Mouse (Mus musculus) hindbrain, embryonic 11.5 days (tissue): Measurements from ENCODE around the gene Mest. TPM values are rescaled to one million over a fixed set of nuclear protein-coding genes. Genes with fewer than 3 reads are reported as not detected.

Experiments used
- ATAC-seq: fragments of 200-750 bp; cut with Nextera tagmentation; 2 replicates; pipeline ENCODE4 v1.8.0; 2017; ENCODE audit warnings: mild to moderate bottlenecking, moderate TSS enrichment, moderate library complexity; ENCODE audit not compliant: low FRiP score
- DNase-seq: peaks from one replicate; pipeline ENCODE4 v3.0.0-alpha.2; 2015; ENCODE audit warnings: low spot score
- H3K27ac ChIP-seq: fragments of 300-500 bp; sonication (generic); 2 replicates; pipeline ENCODE4 v1.5.1; 2014; ENCODE audit warnings: mild to moderate bottlenecking, low read depth, low read length
- H3K27me3 ChIP-seq: fragments of 300-500 bp; sonication (generic); 2 replicates; pipeline ENCODE4 v1.6.1; 2014; ENCODE audit warnings: mild to moderate bottlenecking, low read length, moderate library complexity, mixed read lengths; ENCODE audit not compliant: control insufficient read depth, insufficient read depth
- H3K36me3 ChIP-seq: fragments of 300-500 bp; sonication (generic); 2 replicates; pipeline ENCODE4 v1.6.1; 2014; ENCODE audit warnings: mild to moderate bottlenecking, low read length, moderate library complexity, mixed read lengths; ENCODE audit not compliant: control insufficient read depth, insufficient read depth
- H3K4me1 ChIP-seq: fragments of 300-500 bp; sonication (generic); replicated peaks from 2 replicates; pipeline ENCODE4 v1.6.1; 2014; ENCODE audit warnings: low read length, mixed read lengths; ENCODE audit not compliant: control insufficient read depth, insufficient read depth
- H3K4me2 ChIP-seq: fragments of 300-500 bp; sonication (generic); replicated peaks from 2 replicates; pipeline ENCODE4 v1.6.1; 2014; ENCODE audit warnings: mild to moderate bottlenecking, low read depth, low read length
- H3K4me3 ChIP-seq: fragments of 300-500 bp; sonication (generic); 2 replicates; pipeline ENCODE4 v1.5.1; 2014; ENCODE audit warnings: low read depth, low read length
- H3K9ac ChIP-seq: fragments of 300-500 bp; sonication (generic); 2 replicates; pipeline ENCODE4 v1.6.1; 2014; ENCODE audit warnings: low read depth, low read length
- H3K9me3 ChIP-seq: fragments of 300-500 bp; sonication (generic); 2 replicates; pipeline ENCODE4 v1.6.1; 2016; ENCODE audit warnings: low read length; ENCODE audit not compliant: control insufficient read depth
- WGBS: fragments of 180-500 bp; shearing (Covaris S2); extraction: QIAGEN DNeasy Blood & Tissue Kit; methylation state at CpG from one replicate; pipeline ENCODE4 v1.1.7; 2014; 5-methylcytosine and 5-hydroxymethylcytosine counted together
- polyA plus RNA-seq: library from polyadenylated mRNA; unstranded; fragments of >200 nt; fragmentation: Nextera tagmentation; extraction: Ambion mirVana; gene quantifications from 2 replicates; pipeline ENCODE4 v1.2.1, GENCODE M21; 2014

The Mest gene
- polyA plus RNA-seq, 1 experiment from 2014 or later = 1,227 TPM

- Histone ChIP-seq H3K27me3 (no peaks in the 10 kb centered on the region), H3K27ac (no peak overlapping the region), H3K36me3 (no peaks in the 10 kb centered on the region; the same call in 1 of the 2 replicates), H3K9me3 (0 out of 2 replicates have a peak, but pooled peaks cover 3% of the 10 kb centered on the region), H3K4me3 (peak overlapping the region; percentile 61), H3K4me1 (no peaks in the 10 kb centered on the region), H3K4me2 (peak overlapping the region; percentile 36), H3K9ac (peak overlapping the region; percentile 52; the same call in 1 of the 2 replicates)
- ATAC-seq (no peak), DNase-seq (peak; percentile 54)
- 56% methylated on average over 10 of the region's 10 CpGs for WGBS
Measured at GRCm38 (mm10) chr6:30739177-30739747, 15.9 kb downstream of the Mest start.

DNA sequence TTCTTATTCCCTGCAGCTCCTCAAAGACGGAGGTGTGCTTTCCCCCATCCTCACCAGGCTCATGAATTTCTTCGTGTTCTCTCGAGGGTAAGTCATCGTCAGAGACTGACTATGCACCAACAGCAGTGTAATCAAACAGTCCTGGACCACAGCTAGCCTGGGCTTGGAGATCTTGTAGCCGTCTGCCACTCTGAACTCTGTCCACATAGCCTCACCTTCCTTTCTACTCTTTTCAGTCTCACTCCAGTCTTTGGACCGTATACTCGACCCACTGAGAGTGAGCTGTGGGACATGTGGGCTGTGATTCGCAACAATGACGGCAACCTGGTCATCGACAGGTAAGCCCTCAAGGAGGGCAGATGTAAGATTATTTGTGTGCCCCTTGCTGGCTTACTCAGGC lies 21.5 kb downstream of the Mest start:
- no peak for ATAC-seq
- peaks cover 3% of the 10 kb centered on the region; the same call in 1 of the 2 replicates for H3K36me3 ChIP-seq
- 86% methylated on average over 10 of the region's 10 CpGs for WGBS

GRCm38 (mm10) chr6:30745591-30745990 lies 22.2 kb downstream of the Mest start:
- no peak for DNase-seq
- Histone ChIP-seq H3K36me3 (peaks cover 3% of the 10 kb centered on the region; the same call in 1 of the 2 replicates), H3K4me1 (no peaks in the 10 kb centered on the region), H3K9ac (no peak overlapping the region), H3K9me3 (no peaks in the 10 kb centered on the region), H3K4me3 (no peak overlapping the region), H3K27ac (no peak overlapping the region), H3K4me2 (no peak overlapping the region), H3K27me3 (no peaks in the 10 kb centered on the region)
- ATAC-seq = no peak
- 82% methylated on average over 7 of the region's 7 CpGs for WGBS

More for the DNA sequence above, 21.5 kb downstream of the Mest start:
- no peak overlapping the region for H3K27ac ChIP-seq
- H3K4me1 ChIP-seq = no peaks in the 10 kb centered on the region
- H3K27me3 ChIP-seq = no peaks in the 10 kb centered on the region
- no peaks in the 10 kb centered on the region for H3K9me3 ChIP-seq
- no peak overlapping the region for H3K4me3 ChIP-seq
- H3K9ac ChIP-seq = no peak overlapping the region
- no peak for DNase-seq
- H3K4me2 ChIP-seq = no peak overlapping the region

- peaks cover 3% of the 10 kb centered on the region; the same call in 1 of the 2 replicates for H3K36me3 ChIP-seq
- WGBS = 83% methylated on average over 7 of the region's 7 CpGs
- H3K4me3 ChIP-seq = no peak overlapping the region
- no peak overlapping the region for H3K27ac ChIP-seq
- no peak overlapping the region for H3K9ac ChIP-seq
- H3K27me3 ChIP-seq = no peaks in the 10 kb centered on the region
- H3K9me3 ChIP-seq = no peaks in the 10 kb centered on the region
- no peak overlapping the region for H3K4me2 ChIP-seq
- no peaks in the 10 kb centered on the region for H3K4me1 ChIP-seq
- no peak for ATAC-seq
- no peak for DNase-seq
Measured at GRCm38 (mm10) chr6:30747631-30748357, 24.4 kb downstream of the Mest start.

DNA sequence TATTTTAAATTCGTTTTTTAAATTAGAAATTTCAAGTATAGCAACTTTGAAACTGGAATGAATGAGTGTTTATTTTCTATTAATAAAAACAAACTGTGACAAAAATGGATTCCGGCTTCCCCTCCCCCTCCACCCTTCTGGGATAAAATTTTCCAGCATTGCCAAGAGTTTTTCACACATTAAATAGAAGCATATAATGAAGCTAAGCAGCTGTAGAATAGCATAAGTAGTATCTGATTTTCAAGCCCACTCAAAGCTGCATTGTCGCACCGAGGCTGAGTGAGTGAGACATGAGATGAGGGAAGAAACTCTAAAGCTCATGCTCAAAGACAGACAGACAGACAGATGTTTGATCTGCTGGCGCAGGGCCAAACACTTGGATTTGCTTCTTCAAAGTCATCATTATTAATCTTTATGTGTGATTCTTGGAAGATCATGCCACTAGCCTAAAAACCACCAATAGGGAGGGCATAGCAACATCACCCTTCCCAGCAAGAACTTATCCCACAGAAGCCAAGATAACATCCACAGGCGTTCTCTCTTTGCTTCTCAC lies 25.1 kb downstream of the Mest start:
- WGBS = 83% methylated on average over 6 of the region's 6 CpGs
- H3K9ac ChIP-seq = no peak overlapping the region
- peaks cover 3% of the 10 kb centered on the region; the same call in 1 of the 2 replicates for H3K36me3 ChIP-seq
- no peaks in the 10 kb centered on the region for H3K9me3 ChIP-seq
- H3K27me3 ChIP-seq = no peaks in the 10 kb centered on the region
- DNase-seq (no peak), ATAC-seq (no peak)
- H3K27ac ChIP-seq = no peak overlapping the region
- H3K4me3 ChIP-seq = no peak overlapping the region
- H3K4me2 ChIP-seq = no peak overlapping the region
- no peaks in the 10 kb centered on the region for H3K4me1 ChIP-seq

DNA sequence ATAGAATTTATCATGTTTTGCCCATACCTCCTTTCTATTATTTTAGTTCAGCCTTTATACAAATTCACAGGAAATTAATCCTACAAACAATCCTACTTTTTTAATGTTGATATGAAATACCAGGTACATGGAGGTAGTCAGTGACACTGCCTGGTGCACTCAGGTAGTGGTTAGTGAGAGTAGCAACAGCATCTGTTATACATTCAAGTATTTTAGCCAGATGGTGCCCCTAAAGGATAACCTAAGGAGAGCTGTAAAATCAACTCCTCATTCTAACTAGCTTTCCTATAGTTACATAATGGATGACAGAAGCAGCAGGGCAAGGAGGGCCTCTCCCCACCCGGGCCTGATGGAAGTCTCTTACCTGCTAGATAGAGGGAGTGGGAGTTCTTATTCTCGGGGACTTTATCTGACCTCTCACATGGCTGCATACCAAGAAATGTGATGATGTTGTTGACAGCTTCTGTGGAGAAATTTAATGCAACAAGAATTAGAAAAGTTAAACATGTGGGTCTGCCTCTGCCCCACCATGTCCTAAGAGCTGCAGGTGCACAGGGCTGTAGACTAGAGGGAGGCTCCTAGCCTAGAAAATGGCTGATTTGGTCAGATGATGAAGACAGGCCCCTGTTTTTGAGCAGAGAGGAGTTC lies 25.8 kb downstream of the Mest start:
- H3K27me3 ChIP-seq = no peaks in the 10 kb centered on the region
- no peak overlapping the region for H3K9ac ChIP-seq
- WGBS = 55% methylated on average over 2 of the region's 2 CpGs
- no peak for DNase-seq
- H3K9me3 ChIP-seq = no peaks in the 10 kb centered on the region
- H3K4me1 ChIP-seq = no peaks in the 10 kb centered on the region
- H3K27ac ChIP-seq = no peak overlapping the region
- peaks cover 3% of the 10 kb centered on the region; the same call in 1 of the 2 replicates for H3K36me3 ChIP-seq
- no peak for ATAC-seq
- no peak overlapping the region for H3K4me2 ChIP-seq
- no peak overlapping the region for H3K4me3 ChIP-seq

- no peaks in the 10 kb centered on the region; the same call in 1 of the 2 replicates for H3K36me3 ChIP-seq
- no peak overlapping the region for H3K9ac ChIP-seq
- H3K9me3 ChIP-seq = no peaks in the 10 kb centered on the region
- no peaks in the 10 kb centered on the region for H3K4me1 ChIP-seq
- ATAC-seq (no peak), DNase-seq (no peak)
- H3K27ac ChIP-seq = no peak overlapping the region
- no peaks in the 10 kb centered on the region for H3K27me3 ChIP-seq
- whole genome bisulfite sequencing = 73% methylated on average over 1 of the region's 1 CpGs
- no peak overlapping the region for H3K4me3 ChIP-seq
- H3K4me2 ChIP-seq = no peak overlapping the region
Measured at GRCm38 (mm10) chr6:30749892-30750291, 26.5 kb downstream of the Mest start.

- no peaks in the 10 kb centered on the region for H3K4me1 ChIP-seq
- H3K27me3 ChIP-seq = no peaks in the 10 kb centered on the region
- no peak overlapping the region for H3K4me2 ChIP-seq
- WGBS = 82% methylated on average over 6 of the region's 6 CpGs
- no peak overlapping the region for H3K4me3 ChIP-seq
- no peaks in the 10 kb centered on the region; the same call in 1 of the 2 replicates for H3K36me3 ChIP-seq
- H3K9ac ChIP-seq = no peak overlapping the region
- H3K27ac ChIP-seq = no peak overlapping the region
- no peaks in the 10 kb centered on the region for H3K9me3 ChIP-seq
- ATAC-seq (no peak), DNase-seq (no peak)
Measured at GRCm38 (mm10) chr6:30750482-30750881, 27.1 kb downstream of the Mest start.
